Mouse (Mus musculus) heart, adult 2 months (tissue): ENCODE measurements around the gene Rims3. TPM values are rescaled to one million over a fixed set of nuclear protein-coding genes. Genes with fewer than 3 reads are reported as not detected.

Experiments
- DNase-seq, 2 experiments: peaks; one replicate each; pipeline ENCODE4 v3.0.0; 2021
- H3K27ac ChIP-seq: fragments of 200-600 bp; 2 replicates; pipeline ENCODE4 v1.8.1; 2022
- H3K27me3 ChIP-seq: fragments of 200-500 bp; 2 replicates; pipeline ENCODE4 v1.6.1; 2012; ENCODE audit warnings: mild to moderate bottlenecking, low read length, inconsistent platforms, mixed read lengths; ENCODE audit not compliant: control insufficient read depth, insufficient read depth
- H3K36me3 ChIP-seq: fragments of 200-500 bp; 2 replicates; pipeline ENCODE4 v1.6.1; 2012; ENCODE audit warnings: low read length, inconsistent platforms; ENCODE audit not compliant: control insufficient read depth, insufficient read depth
- H3K4me1 ChIP-seq: fragments of 200-500 bp; 2 replicates; pipeline ENCODE4 v1.6.1; 2011; ENCODE audit warnings: low read length; ENCODE audit not compliant: control insufficient read depth, insufficient read depth
- H3K4me3 ChIP-seq: fragments of 200-600 bp; 2 replicates; pipeline ENCODE4 v1.8.1; 2022
- H3K79me2 ChIP-seq: fragments of 200-500 bp; replicated peaks from 2 replicates; pipeline ENCODE4 v1.6.1; 2012; ENCODE audit warnings: mild to moderate bottlenecking, inconsistent platforms, low read length, moderate library complexity, mixed read lengths; ENCODE audit not compliant: control insufficient read depth, insufficient read depth
- H3K9ac ChIP-seq: fragments of 200-500 bp; 2 replicates; pipeline ENCODE4 v1.6.1; 2012; ENCODE audit warnings: low read depth, mild to moderate bottlenecking, control low read depth, inconsistent platforms, low read length, mixed read lengths
- CTCF ChIP-seq: fragments of 200-600 bp; IDR thresholded peaks from 2 replicates; pipeline ENCODE4 v1.8.1; 2022; ENCODE audit warnings: antibody characterized with exemption, mild to moderate bottlenecking, moderate library complexity
- EP300 ChIP-seq: fragments of 200-500 bp; IDR thresholded peaks from 2 replicates; pipeline ENCODE4 v1.6.1; 2011; ENCODE audit warnings: low read depth, low read length, control low read depth; ENCODE audit not compliant: insufficient read depth
- POLR2A ChIP-seq: fragments of 200-500 bp; IDR thresholded peaks from 2 replicates; pipeline ENCODE4 v1.6.1; 2011; ENCODE audit warnings: mild to moderate bottlenecking, low read depth, low read length, control low read depth; ENCODE audit not compliant: insufficient read depth
- WGBS: fragments of 180-500 bp; shearing (Covaris S2); methylation state at CpG from one replicate; pipeline ENCODE4 v1.1.7; 2018; 5-methylcytosine and 5-hydroxymethylcytosine counted together
- intact Hi-C: fragments of 180-260 bp; cut with DNase I; formaldehyde crosslinking; loops from one replicate; pipeline ENCODE4 v1.15.1; 2025
- polyA plus RNA-seq: library from polyadenylated mRNA; depleted of rRNA; stranded (reverse); fragments of >200 nt; gene quantifications from 2 replicates; pipeline ENCODE4 v1.2.3, GENCODE M21; 2012
- total RNA-seq, 2 experiments: library from RNA; stranded (reverse); gene quantifications; 2 replicates each; pipeline ENCODE4 v1.2.3; 2021

Rims3 gene
- total and polyA plus RNA-seq, 3 experiments: 0.05 to 0.12 (median 0.05) TPM

DNA sequence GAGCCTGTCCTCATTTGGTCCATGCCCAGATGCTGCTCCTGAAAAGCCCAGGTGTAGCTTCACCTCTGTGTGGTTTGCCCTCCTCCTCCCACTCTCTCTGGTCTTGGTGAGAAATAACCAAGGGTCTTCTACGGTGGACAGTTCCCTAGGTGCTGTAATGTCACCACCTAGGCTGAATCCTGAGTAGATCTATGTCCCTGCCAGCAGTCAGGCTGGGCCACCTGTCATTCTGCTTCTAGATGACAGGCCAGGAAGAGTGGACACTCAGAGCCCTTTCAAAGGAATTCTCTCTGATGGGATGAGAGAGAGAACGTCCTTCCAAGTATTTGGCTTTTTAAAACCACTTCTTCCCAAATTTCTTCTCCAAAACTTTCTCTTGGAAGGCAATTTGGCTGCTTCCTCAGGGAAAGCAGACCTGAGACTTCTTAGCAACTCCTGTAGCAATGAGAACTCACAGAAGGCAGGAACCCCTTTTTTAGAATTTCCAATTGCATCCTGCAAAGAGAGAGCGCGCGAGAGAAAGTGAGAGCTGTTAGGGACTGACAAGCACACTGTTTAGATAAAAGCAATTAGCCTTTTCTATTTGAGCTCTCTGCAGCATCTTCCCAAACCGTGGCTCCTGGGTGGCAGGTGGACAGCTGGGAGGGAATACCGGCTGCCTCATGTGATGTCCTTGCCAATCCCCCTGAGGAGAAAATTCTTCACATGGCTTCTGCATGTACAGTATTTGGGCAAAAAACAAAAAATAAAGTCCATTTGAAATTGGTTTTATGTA, 41.4 kb downstream of the Rims3 start:
- Histone ChIP-seq H3K79me2 (no peaks in the 10 kb centered on the region), H3K9ac (no peak overlapping the region), H3K4me1 (no peaks in the 10 kb centered on the region), H3K36me3 (no peaks in the 10 kb centered on the region), H3K27ac (no peak overlapping the region), H3K4me3 (no peak overlapping the region), H3K27me3 (no peaks in the 10 kb centered on the region)
- WGBS: 62% methylated on average over 7 of the region's 7 CpGs
- no peak for DNase-seq
- intact Hi-C loops: no loop called here
- TF ChIP-seq EP300: no peak
- no peak for TF ChIP-seq CTCF
- TF ChIP-seq POLR2A: no peak

DNA sequence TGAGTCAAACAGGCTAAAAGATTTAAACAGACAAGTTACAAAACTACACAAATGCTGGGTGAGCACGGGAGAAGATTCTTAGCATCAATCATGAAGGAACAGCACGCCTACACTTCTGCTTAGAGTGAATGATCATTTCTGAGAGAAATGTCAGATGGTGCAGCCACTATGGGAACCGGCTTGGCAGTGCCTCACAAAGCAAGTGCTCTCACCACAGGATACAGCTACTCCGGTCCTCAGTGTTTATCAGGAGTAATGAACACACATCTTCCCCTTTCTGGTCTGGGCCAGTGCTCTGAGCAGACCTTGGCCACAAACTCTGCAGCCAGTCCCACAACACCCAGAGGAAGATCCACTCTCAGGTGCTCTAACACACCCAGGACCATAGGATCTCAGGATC, 49.9 kb downstream of the Rims3 start:
- Histone ChIP-seq H3K79me2 (no peaks in the 10 kb centered on the region), H3K27me3 (no peaks in the 10 kb centered on the region), H3K4me3 (no peak overlapping the region), H3K4me1 (no peaks in the 10 kb centered on the region), H3K27ac (no peak overlapping the region), H3K36me3 (no peaks in the 10 kb centered on the region), H3K9ac (no peak overlapping the region)
- TF ChIP-seq EP300 (no peak), POLR2A (no peak), CTCF (no peak)
- 53% methylated on average over 4 of the region's 4 CpGs for WGBS
- intact Hi-C loops: no loop called here
- no peak for DNase-seq

DNA sequence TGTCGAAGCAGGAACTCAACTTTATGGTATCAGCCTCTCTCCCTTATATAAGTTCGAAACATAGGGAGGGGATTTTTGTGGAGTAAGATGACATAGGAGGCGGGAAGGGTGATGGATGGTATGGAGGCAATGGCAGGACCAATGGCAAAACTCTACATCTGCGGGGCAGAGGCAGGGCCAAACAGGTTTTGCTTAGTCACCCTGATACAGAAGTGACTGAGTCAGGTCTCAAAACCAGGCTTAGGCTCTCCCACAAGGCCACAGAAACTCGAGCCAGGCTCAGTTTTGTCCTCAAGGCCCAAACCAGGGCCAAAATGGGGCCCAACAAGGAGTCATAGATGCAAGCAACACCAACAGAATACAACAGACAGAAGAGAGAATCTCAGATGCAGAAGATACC, 51.0 kb downstream of the Rims3 start:
- no peak overlapping the region for H3K4me3 ChIP-seq
- no peak overlapping the region for H3K9ac ChIP-seq
- WGBS: 73% methylated on average over 5 of the region's 5 CpGs
- H3K27me3 ChIP-seq: no peaks in the 10 kb centered on the region
- H3K4me1 ChIP-seq: no peaks in the 10 kb centered on the region; the same call in 1 of the 2 replicates
- H3K36me3 ChIP-seq: no peaks in the 10 kb centered on the region
- intact Hi-C loops: no loop called here
- TF ChIP-seq CTCF (no peak), EP300 (no peak), POLR2A (no peak)
- no peak for DNase-seq
- no peak overlapping the region for H3K27ac ChIP-seq
- H3K79me2 ChIP-seq: no peaks in the 10 kb centered on the region

DNA sequence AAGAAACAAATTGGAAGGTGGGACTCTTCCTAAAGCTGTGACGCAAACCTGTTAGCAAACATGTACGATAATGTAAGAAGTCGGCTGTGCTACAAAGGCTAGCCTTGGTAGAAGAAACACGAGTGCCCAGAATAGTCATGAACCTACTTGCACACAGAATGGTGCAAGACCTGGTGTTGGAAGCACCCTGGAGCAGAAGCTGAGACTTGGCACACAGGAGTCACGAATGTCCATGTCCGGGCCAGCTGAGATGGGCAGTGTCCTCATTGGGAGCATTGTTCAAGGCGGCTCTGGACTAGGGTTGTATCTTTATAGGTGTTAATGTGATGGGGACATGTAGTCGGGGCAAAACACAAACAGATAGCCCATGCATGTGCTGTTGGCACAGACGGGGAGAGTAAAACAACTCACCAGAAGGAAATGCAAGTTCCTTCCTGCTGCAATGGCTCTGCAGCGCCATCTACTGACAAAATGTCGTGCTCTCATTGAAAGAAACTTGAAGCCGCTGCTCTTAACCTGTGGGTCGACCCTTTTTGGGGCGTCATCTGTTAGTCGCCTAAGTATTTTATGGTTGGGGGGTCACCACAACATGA, 55.0 kb downstream of the Rims3 start:
- DNase-seq: peak; percentile 27 to 43
- H3K9ac ChIP-seq: no peak overlapping the region
- TF ChIP-seq CTCF (peak; percentile 83), EP300 (0 out of 2 replicates have a peak, but pooled peaks have one; percentile 28), POLR2A (no peak)
- H3K4me3 ChIP-seq: no peak overlapping the region
- H3K27ac ChIP-seq: no peak overlapping the region
- intact Hi-C loops: loop anchor here (2.0 kb wide), 1 partner anchor 59 kb away; no protein-coding TSS in a partner anchor
- H3K27me3 ChIP-seq: no peaks in the 10 kb centered on the region
- no peaks in the 10 kb centered on the region for H3K79me2 ChIP-seq
- WGBS: 28% methylated on average over 15 of the region's 15 CpGs
- H3K4me1 ChIP-seq: no peaks in the 10 kb centered on the region; the same call in 1 of the 2 replicates
- no peaks in the 10 kb centered on the region for H3K36me3 ChIP-seq

DNA sequence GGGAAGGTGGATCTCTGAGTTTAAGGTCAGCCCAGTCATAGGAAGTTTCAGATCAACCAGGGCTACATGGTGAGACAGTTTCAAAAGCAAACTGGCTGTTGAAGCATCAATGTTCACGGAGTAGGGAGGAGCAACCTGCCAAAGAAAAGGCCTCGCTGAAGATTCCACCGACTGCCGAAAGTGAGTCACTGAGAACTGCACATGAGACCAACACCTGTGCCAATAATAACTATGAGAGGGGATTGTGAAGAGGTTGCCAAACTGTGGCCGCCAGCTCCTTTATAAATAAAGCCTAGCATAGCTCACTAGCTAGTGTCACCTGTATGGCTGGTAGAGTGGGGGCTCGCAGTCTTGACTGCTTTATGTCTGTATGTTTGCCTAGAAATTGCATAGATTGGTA, 56.5 kb downstream of the Rims3 start:
- no peak for TF ChIP-seq POLR2A
- TF ChIP-seq CTCF: no peak
- TF ChIP-seq EP300: no peak
- no peaks in the 10 kb centered on the region; the same call in 1 of the 2 replicates for H3K4me1 ChIP-seq
- no peaks in the 10 kb centered on the region for H3K36me3 ChIP-seq
- H3K79me2 ChIP-seq: no peaks in the 10 kb centered on the region
- no peak overlapping the region for H3K27ac ChIP-seq
- no peak overlapping the region for H3K9ac ChIP-seq
- H3K4me3 ChIP-seq: no peak overlapping the region
- intact Hi-C loops: loop anchor here (2.0 kb wide), 1 partner anchor 60 kb away; no protein-coding TSS in a partner anchor
- WGBS: 69% methylated on average over 6 of the region's 6 CpGs
- DNase-seq: peak in 1 of 2 experiments; percentile 19
- no peaks in the 10 kb centered on the region for H3K27me3 ChIP-seq

DNA sequence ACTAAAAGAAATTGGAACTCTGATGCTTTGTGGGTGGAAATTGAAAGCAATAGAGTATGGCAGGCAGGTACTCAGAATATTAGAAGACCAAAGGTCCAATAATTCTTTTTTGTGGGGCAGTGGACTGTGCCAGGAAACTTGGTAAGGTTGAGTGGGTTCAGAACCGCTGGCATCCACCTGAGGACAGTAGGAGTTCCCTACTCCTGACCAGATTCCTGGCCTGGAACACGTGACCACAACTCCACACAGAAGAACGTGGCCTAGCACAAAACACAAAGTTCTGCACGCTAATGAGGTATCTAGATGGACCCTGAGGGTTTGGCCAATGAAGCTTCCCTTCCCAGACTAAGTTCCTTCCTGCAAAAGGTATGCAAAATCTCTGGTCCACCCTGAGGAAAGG, 58.2 kb downstream of the Rims3 start:
- no peak for DNase-seq
- no peaks in the 10 kb centered on the region; the same call in 1 of the 2 replicates for H3K4me1 ChIP-seq
- H3K4me3 ChIP-seq: no peak overlapping the region
- no peaks in the 10 kb centered on the region for H3K36me3 ChIP-seq
- no peak overlapping the region for H3K27ac ChIP-seq
- no peak overlapping the region for H3K9ac ChIP-seq
- no peak for TF ChIP-seq POLR2A
- no peak for TF ChIP-seq CTCF
- TF ChIP-seq EP300: no peak
- WGBS: 51% methylated on average over 4 of the region's 4 CpGs
- no peaks in the 10 kb centered on the region for H3K27me3 ChIP-seq
- H3K79me2 ChIP-seq: no peaks in the 10 kb centered on the region
- intact Hi-C loops: no loop called here
